ENCODE assay signal across 13 mouse cellular contexts in genomic region chr2:59652702-59653101, GRCm38 (mm10). TPM values are rescaled to one million over a fixed set of nuclear protein-coding genes. Genes with fewer than 3 reads are reported as not detected.
DNase-seq lines count a peak whose midpoint lies in the region; ATAC-seq and TF ChIP-seq lines count a peak whose summit lies in the region.
"Had no signal": no experiment of that assay in that cellular context is flagged by ENCODE, and none has a peak within 500 bp of the region (broad histone marks: within the 10 kb centered on the region; RNA-seq: fewer than 3 reads in every experiment).

No protein-coding gene starts in this region.

- H3K27me3 ChIP-seq in kidney, adult 2 months (replicated peaks; ENCODE audit: control insufficient read depth, insufficient read depth, low read length) = no peaks in the 10 kb centered on the region
- no peaks in the 10 kb centered on the region for H3K27me3 ChIP-seq in CH12.LX (replicated peaks)
- H3K27me3 ChIP-seq in liver, embryonic 16.5 days (ENCODE audit: control insufficient read depth, insufficient read depth, low read depth, low read length) = no peaks in the 10 kb centered on the region
- H3K27me3 ChIP-seq in hindbrain, embryonic 13.5 days = peaks cover 3% of the 10 kb centered on the region; the same call in 1 of the 2 replicates

- TF ChIP-seq EP300 in CH12.LX (IDR thresholded peaks at IDR 0.05; ENCODE audit: low read length) = no peak

- no peak for ATAC-seq in liver, embryonic 16.5 days (ENCODE audit: low read depth)
- ATAC-seq in hindbrain, embryonic 13.5 days (ENCODE audit: low FRiP score) = no peak

- in situ Hi-C loops in CH12.LX (cut with MboI; ENCODE audit: low pct_ligation_motif_present, low pct_unique_long_range_greater_than_20kb, low sequenced_read_pairs) = no loop called here

- H3K27ac ChIP-seq in kidney, adult 2 months (ENCODE audit: insufficient read depth, low read depth, low read length) = no peak overlapping the region
- no peak overlapping the region for H3K27ac ChIP-seq in CH12.LX (ENCODE audit: insufficient read depth, low read depth)
- peak overlapping the region; percentile 18 for H3K27ac ChIP-seq in liver, embryonic 16.5 days (ENCODE audit: low read length)
- H3K27ac ChIP-seq in hindbrain, embryonic 13.5 days = no peak overlapping the region
- H3K27ac ChIP-seq: liver, embryonic 13.5 days had no signal

- TF ChIP-seq CTCF in kidney, adult 2 months (conservative IDR thresholded peaks at IDR 0.05; ENCODE audit: insufficient read depth, insufficient read length, low read depth, low read length) = 0 out of 2 replicates have a peak, but pooled peaks have one; percentile 4
- no peak for TF ChIP-seq CTCF in CH12.LX (conservative IDR thresholded peaks at IDR 0.05 in 1 of 2, IDR thresholded peaks at IDR 0.05 in 1 of 2; ENCODE audit: low read depth in 2 of 2, low read length in 2 of 2)

- 76% methylated on average over 5 of the region's 5 CpGs for WGBS in kidney, adult 2 months
- 33% methylated on average over 5 of the region's 5 CpGs for WGBS in liver, embryonic 16.5 days (ENCODE audit: insufficient replicate concordance)
- WGBS in hindbrain, embryonic 13.5 days = 81% methylated on average over 5 of the region's 5 CpGs

- no peaks in the 10 kb centered on the region for H3K9me3 ChIP-seq in CH12.LX (replicated peaks; ENCODE audit: low read length)
- no peaks in the 10 kb centered on the region for H3K9me3 ChIP-seq in liver, embryonic 16.5 days (replicated peaks; ENCODE audit: control insufficient read depth, low read length)
- H3K9me3 ChIP-seq in hindbrain, embryonic 13.5 days = no peaks in the 10 kb centered on the region
- H3K9me3 ChIP-seq: liver, embryonic 13.5 days; midbrain, embryonic 12.5 days had no signal

- H3K79me2 ChIP-seq in CH12.LX (replicated peaks; ENCODE audit: control insufficient read depth, extremely low read depth, insufficient read depth, poor library complexity, severe bottlenecking) = no peaks in the 10 kb centered on the region

- no peak overlapping the region for H3K9ac ChIP-seq in CH12.LX (ENCODE audit: insufficient read depth, low read depth)
- no peak overlapping the region for H3K9ac ChIP-seq in liver, embryonic 16.5 days (ENCODE audit: low read depth, low read length)
- H3K9ac ChIP-seq in hindbrain, embryonic 13.5 days = no peak overlapping the region
- H3K9ac ChIP-seq: liver, embryonic 13.5 days; midbrain, embryonic 12.5 days had no signal

- no peak overlapping the region for H3K4me3 ChIP-seq in kidney, adult 2 months (ENCODE audit: insufficient read depth, low read depth, low read length)
- H3K4me3 ChIP-seq in CH12.LX (replicated peaks in 1 of 3; ENCODE audit: low read depth in 2 of 3, low read length in 2 of 3, poor library complexity in 1 of 3) = no peak overlapping the region
- H3K4me3 ChIP-seq in liver, embryonic 16.5 days (ENCODE audit: low read depth, low read length) = no peak overlapping the region
- no peak overlapping the region for H3K4me3 ChIP-seq in hindbrain, embryonic 13.5 days
- H3K4me3 ChIP-seq: liver, embryonic 13.5 days; midbrain, embryonic 12.5 days had no signal

- H3K36me3 ChIP-seq in kidney, adult 2 months (ENCODE audit: control insufficient read depth, insufficient read depth, low read length) = no peaks in the 10 kb centered on the region
- H3K36me3 ChIP-seq in CH12.LX (replicated peaks in 1 of 2; ENCODE audit: control insufficient read depth in 1 of 2, insufficient read depth in 1 of 2, low read length in 1 of 2) = no peaks in the 10 kb centered on the region
- H3K36me3 ChIP-seq in liver, embryonic 16.5 days (ENCODE audit: control insufficient read depth, insufficient read depth) = no peaks in the 10 kb centered on the region
- H3K36me3 ChIP-seq in hindbrain, embryonic 13.5 days = no peaks in the 10 kb centered on the region
- H3K36me3 ChIP-seq: liver, embryonic 13.5 days; midbrain, embryonic 12.5 days had no signal

- peaks cover 2% of the 10 kb centered on the region for H3K4me1 ChIP-seq in kidney, adult 2 months (ENCODE audit: control insufficient read depth, insufficient read depth, low read length)
- no peaks in the 10 kb centered on the region; a peak in 1 of 4 replicates for H3K4me1 ChIP-seq in CH12.LX (ENCODE audit: control insufficient read depth in 1 of 2, insufficient read depth in 2 of 2)
- no peaks in the 10 kb centered on the region for H3K4me1 ChIP-seq in liver, embryonic 16.5 days (ENCODE audit: control insufficient read depth, low read depth, low read length)
- H3K4me1 ChIP-seq in hindbrain, embryonic 13.5 days (replicated peaks) = peaks cover 30% of the 10 kb centered on the region

- H3K4me2 ChIP-seq in CH12.LX (ENCODE audit: insufficient read depth, low read depth, poor library complexity, severe bottlenecking) = no peak overlapping the region
- no peak overlapping the region for H3K4me2 ChIP-seq in liver, embryonic 16.5 days (ENCODE audit: low read depth, low read length)
- H3K4me2 ChIP-seq in hindbrain, embryonic 13.5 days = no peak overlapping the region
- H3K4me2 ChIP-seq: liver, embryonic 13.5 days; midbrain, embryonic 12.5 days had no signal

- DNase-seq in kidney, adult 2 months = no peak
- DNase-seq in kidney, postnatal 14 days = no peak
- DNase-seq in CH12.LX (ENCODE audit: extremely low read depth) = peak; percentile 13
- DNase-seq in ZHBTc4 (ENCODE audit: low read depth, low spot score) = peak; percentile 62
- DNase-seq in embryo, embryonic 11 days = no peak
- DNase-seq: cerebellum, adult 8-10 months; kidney, postnatal 10 days; liver, embryonic 13.5 days; right cerebral cortex, postnatal 14 days; thymus, postnatal 25 days had no signal

- no peak for TF ChIP-seq POLR2A in kidney, adult 2 months (IDR thresholded peaks at IDR 0.05; ENCODE audit: low read depth, low read length)
- no peak for TF ChIP-seq POLR2A in CH12.LX (IDR thresholded peaks at IDR 0.05; ENCODE audit: low read depth, low read length)

- dilution Hi-C loops in CH12.LX (cut with MboI; ENCODE audit: extremely low pct_ligation_motif_present, extremely low pct_unique_long_range_greater_than_20kb, low sequenced_read_pairs) = no loop called here

- no peak for TF ChIP-seq RAD21 in CH12.LX (IDR thresholded peaks at IDR 0.05; ENCODE audit: low read depth, low read length)

TF ChIP-seq in CH12.LX, 34 proteins besides CTCF, POLR2A, EP300 and RAD21:
- TF ChIP-seq ETS1 (conservative IDR thresholded peaks at IDR 0.05; ENCODE audit: low read depth, low read length) = no peak
- TF ChIP-seq USF2 (conservative IDR thresholded peaks at IDR 0.05; ENCODE audit: low read depth, low read length) = no peak
- TF ChIP-seq CHD2 (IDR thresholded peaks at IDR 0.05; ENCODE audit: low read length) = no peak
- TF ChIP-seq NELFE (IDR thresholded peaks at IDR 0.05; ENCODE audit: low read depth, low read length) = no peak
- no peak for TF ChIP-seq CHD1 (IDR thresholded peaks at IDR 0.05; ENCODE audit: low read depth, low read length)
- no peak for TF ChIP-seq KAT2A (IDR thresholded peaks at IDR 0.05; ENCODE audit: insufficient replicate concordance, low read length)

RNA-seq across cellular contexts. Expression of gene Tanc1, which starts 40.9 kb away (rescaled TPM):
- polyA plus RNA-seq in kidney, adult 2 months (2012; rRNA removed) = 24.0 and 29.5 TPM in 2 replicates
- total RNA-seq in CH12.LX (2012; rRNA removed) (0.08 TPM in 1 of 2 replicates, not detected in the other), CH12.LX (2014; rRNA removed) (0.08 TPM in 1 of 2 replicates, not detected in the other)
- polyA plus RNA-seq in CH12.LX (2012; ENCODE audit: insufficient read length, low read depth) = 0.21 and 0.26 TPM in 2 replicates
- polyA plus RNA-seq in liver, embryonic 16.5 days (2015; fragmentation: Nextera tagmentation; extraction: Ambion mirVana) = 3.5 and 3.9 TPM in 2 replicates
- polyA plus RNA-seq in hindbrain, embryonic 13.5 days (2015; fragmentation: Nextera tagmentation; extraction: Ambion mirVana) = 7.1 and 8.9 TPM in 2 replicates

Comparison
In these comparisons a context has a peak if more than half of its experiments do, and no peak if none do; other contexts are left out.
1. DNase-seq: peak in CH12.LX (single experiment) and ZHBTc4 (single experiment); none in kidney, adult 2 months (single experiment), kidney, postnatal 14 days (single experiment) and embryo, embryonic 11 days (single experiment).